Mouse (Mus musculus): Measurements from ENCODE around the gene Dgka. TPM values are rescaled to one million over a fixed set of nuclear protein-coding genes. Genes with fewer than 3 reads are reported as not detected.
A peak's percentile ranks its signal among the peaks of the same experiment; 100 is the strongest.

The Dgka gene
- polyA plus RNA-seq (2015; fragmentation: Nextera tagmentation; extraction: Ambion mirVana) = 5.4 and 10.1 TPM in 2 replicates

GRCm38 (mm10) chr10:128744680-128745601 is at the start of gene Dgka:
TSS of gene Dgka (minus strand) at chr10:128744855.
- Histone ChIP-seq H3K36me3 (no peaks in the 10 kb centered on the region), H3K9me3 (replicated peaks) (no peaks in the 10 kb centered on the region), H3K4me2 (peak within 1 kb of the TSS; percentile 88), H3K27ac (peak within 1 kb of the TSS; percentile 73), H3K4me3 (peak within 1 kb of the TSS; percentile 66), H3K27me3 (no peaks in the 10 kb centered on the region), H3K4me1 (replicated peaks) (peaks cover 35% of the 10 kb centered on the region), H3K9ac (peak within 1 kb of the TSS; percentile 68)
- 19% methylated on average over 18 of the region's 18 CpGs for WGBS
- no peak for ATAC-seq (replicated peaks; ENCODE audit: insufficient number of reproducible peaks, insufficient read depth, low FRiP score, low read depth)

GRCm38 (mm10) chr10:128794391-128794790 is 49.7 kb upstream of the Dgka start:
- WGBS = 83% methylated on average over 5 of the region's 5 CpGs
- Histone ChIP-seq H3K4me3 (no peak overlapping the region), H3K36me3 (no peaks in the 10 kb centered on the region), H3K27me3 (no peaks in the 10 kb centered on the region), H3K9me3 (replicated peaks) (no peaks in the 10 kb centered on the region), H3K27ac (no peak overlapping the region), H3K9ac (no peak overlapping the region), H3K4me1 (replicated peaks) (no peaks in the 10 kb centered on the region), H3K4me2 (no peak overlapping the region)
- ATAC-seq (replicated peaks; ENCODE audit: insufficient number of reproducible peaks, insufficient read depth, low FRiP score, low read depth) = no peak

- H3K27ac ChIP-seq = no peak overlapping the region
- no peak overlapping the region for H3K4me3 ChIP-seq
- no peak overlapping the region for H3K9ac ChIP-seq
- WGBS = 87% methylated on average over 1 of the region's 1 CpGs
- no peaks in the 10 kb centered on the region for H3K27me3 ChIP-seq
- no peaks in the 10 kb centered on the region for H3K36me3 ChIP-seq
- no peaks in the 10 kb centered on the region for H3K4me1 ChIP-seq (replicated peaks)
- no peak overlapping the region for H3K4me2 ChIP-seq
- H3K9me3 ChIP-seq (replicated peaks) = no peaks in the 10 kb centered on the region
- ATAC-seq (replicated peaks; ENCODE audit: insufficient number of reproducible peaks, insufficient read depth, low FRiP score, low read depth) = no peak
These were observed 48.6 kb upstream of the Dgka start for GRCm38 (mm10) chr10:128793258-128793657.

- Histone ChIP-seq H3K4me3 (no peak overlapping the region), H3K4me1 (replicated peaks) (no peaks in the 10 kb centered on the region), H3K36me3 (no peaks in the 10 kb centered on the region), H3K27ac (no peak overlapping the region), H3K9ac (no peak overlapping the region), H3K27me3 (no peaks in the 10 kb centered on the region), H3K9me3 (replicated peaks) (no peaks in the 10 kb centered on the region), H3K4me2 (no peak overlapping the region)
- ATAC-seq (replicated peaks; ENCODE audit: insufficient number of reproducible peaks, insufficient read depth, low FRiP score, low read depth) = no peak
These were observed 47.4 kb upstream of the Dgka start for GRCm38 (mm10) chr10:128792041-128792440.

- no peak within 1 kb of the TSS; the same call in 1 of the 2 replicates for H3K4me3 ChIP-seq
- no peaks in the 10 kb centered on the region for H3K9me3 ChIP-seq (replicated peaks)
- WGBS = 61% methylated on average over 7 of the region's 7 CpGs
- peak within 1 kb of the TSS; percentile 21 for H3K4me2 ChIP-seq
- ATAC-seq (replicated peaks; ENCODE audit: insufficient number of reproducible peaks, insufficient read depth, low FRiP score, low read depth) = no peak
- H3K9ac ChIP-seq = peak within 1 kb of the TSS; percentile 2; the same call in 1 of the 2 replicates
- no peak within 1 kb of the TSS for H3K27ac ChIP-seq
- no peaks in the 10 kb centered on the region for H3K4me1 ChIP-seq (replicated peaks)
- no peaks in the 10 kb centered on the region for H3K36me3 ChIP-seq
- no peaks in the 10 kb centered on the region for H3K27me3 ChIP-seq
These were observed 45.9 kb upstream of the Dgka start, which contains the start of gene Mmp19 for GRCm38 (mm10) chr10:128790398-128791124. TSS of gene Mmp19 (plus strand) at chr10:128790910.

GRCm38 (mm10) chr10:128780200-128780599 is 35.5 kb upstream of the Dgka start:
- WGBS = 86% methylated on average over 1 of the region's 1 CpGs
- no peak overlapping the region for H3K27ac ChIP-seq
- H3K27me3 ChIP-seq = no peaks in the 10 kb centered on the region

GRCm38 (mm10) chr10:128779011-128779795 is 34.5 kb upstream of the Dgka start:
- no peak overlapping the region for H3K9ac ChIP-seq
- no peaks in the 10 kb centered on the region for H3K27me3 ChIP-seq
- no peaks in the 10 kb centered on the region; the same call in 1 of the 2 replicates for H3K4me1 ChIP-seq (replicated peaks)
- peak overlapping the region; percentile 5; the same call in 1 of the 2 replicates for H3K4me2 ChIP-seq
- H3K9me3 ChIP-seq (replicated peaks) = no peaks in the 10 kb centered on the region
- H3K4me3 ChIP-seq = no peak overlapping the region
- peak; percentile 92 for ATAC-seq (replicated peaks; ENCODE audit: insufficient number of reproducible peaks, insufficient read depth, low FRiP score, low read depth)
- 22% methylated on average over 8 of the region's 8 CpGs for WGBS
- no peaks in the 10 kb centered on the region for H3K36me3 ChIP-seq
- peak overlapping the region; percentile 89 for H3K27ac ChIP-seq

More at GRCm38 (mm10) chr10:128780200-128780599, 35.5 kb upstream of the Dgka start:
- Histone ChIP-seq H3K9me3 (replicated peaks) (no peaks in the 10 kb centered on the region), H3K36me3 (no peaks in the 10 kb centered on the region), H3K4me3 (no peak overlapping the region), H3K4me2 (no peak overlapping the region), H3K4me1 (replicated peaks) (no peaks in the 10 kb centered on the region; the same call in 1 of the 2 replicates), H3K9ac (no peak overlapping the region)
- no peak for ATAC-seq (replicated peaks; ENCODE audit: insufficient number of reproducible peaks, insufficient read depth, low FRiP score, low read depth)

GRCm38 (mm10) chr10:128778441-128778840 is 33.8 kb upstream of the Dgka start:
- H3K4me1 ChIP-seq (replicated peaks) = no peaks in the 10 kb centered on the region; the same call in 1 of the 2 replicates
- WGBS = 74% methylated on average over 2 of the region's 2 CpGs
- H3K9me3 ChIP-seq (replicated peaks) = no peaks in the 10 kb centered on the region
- H3K4me2 ChIP-seq = 0 out of 2 replicates have a peak overlapping the region, but pooled peaks have one; percentile 5
- no peaks in the 10 kb centered on the region for H3K36me3 ChIP-seq
- ATAC-seq (replicated peaks; ENCODE audit: insufficient number of reproducible peaks, insufficient read depth, low FRiP score, low read depth) = no peak
- H3K27ac ChIP-seq = peak overlapping the region; percentile 89
- no peaks in the 10 kb centered on the region for H3K27me3 ChIP-seq
- no peak overlapping the region for H3K4me3 ChIP-seq
- H3K9ac ChIP-seq = no peak overlapping the region

- Histone ChIP-seq H3K36me3 (no peaks in the 10 kb centered on the region), H3K4me1 (replicated peaks) (no peaks in the 10 kb centered on the region), H3K27me3 (no peaks in the 10 kb centered on the region), H3K4me3 (no peak overlapping the region), H3K4me2 (no peak overlapping the region), H3K9ac (no peak overlapping the region), H3K9me3 (replicated peaks) (no peaks in the 10 kb centered on the region), H3K27ac (no peak overlapping the region)
- no peak for ATAC-seq (replicated peaks; ENCODE audit: insufficient number of reproducible peaks, insufficient read depth, low FRiP score, low read depth)
- 17% methylated on average over 5 of the region's 5 CpGs for WGBS
These were observed 29.0 kb upstream of the Dgka start for GRCm38 (mm10) chr10:128773685-128774084.

- Histone ChIP-seq H3K4me3 (no peak overlapping the region), H3K27me3 (no peaks in the 10 kb centered on the region), H3K36me3 (no peaks in the 10 kb centered on the region), H3K9ac (no peak overlapping the region), H3K4me2 (no peak overlapping the region), H3K4me1 (replicated peaks) (no peaks in the 10 kb centered on the region), H3K9me3 (replicated peaks) (no peaks in the 10 kb centered on the region), H3K27ac (no peak overlapping the region)
- ATAC-seq (replicated peaks; ENCODE audit: insufficient number of reproducible peaks, insufficient read depth, low FRiP score, low read depth) = no peak
- whole genome bisulfite sequencing = 77% methylated on average over 2 of the region's 2 CpGs
These were observed 28.2 kb upstream of the Dgka start for GRCm38 (mm10) chr10:128772895-128773294.
